Mouse (Mus musculus) left cerebral cortex, postnatal 4 days (tissue): ENCODE data around the gene Nipal3. TPM values are rescaled to one million over a fixed set of nuclear protein-coding genes. Genes with fewer than 3 reads are reported as not detected.

Source experiments
- DNase-seq: peaks from one replicate; pipeline ENCODE4 v3.0.0-alpha.2; 2022
- intact Hi-C: fragments of 180-260 bp; cut with DNase I; formaldehyde crosslinking; loops from one replicate; pipeline ENCODE4 v1.15.1; 2025
- total RNA-seq, 2 experiments: library from RNA; stranded (reverse); gene quantifications; 2 replicates each; pipeline ENCODE4 v1.2.3; 2021

Nipal3 gene
- 10 to 100 TPM; 35.4 to 44.1 TPM for total RNA-seq

GRCm38 (mm10) chr4:135494521-135495396 lies at the start of gene Nipal3, which contains the start of gene Stpg1:
Nipal3 (minus strand) TSS chr4:135495038.
Stpg1 (plus strand) TSS chr4:135494790.
- intact Hi-C loops: no loop called here
- DNase-seq: peak; percentile 94

GRCm38 (mm10) chr4:135544284-135544683 lies 49.4 kb upstream of the Nipal3 start:
- no peak for DNase-seq
- intact Hi-C loops: no loop called here

GRCm38 (mm10) chr4:135540057-135540456 lies 45.2 kb upstream of the Nipal3 start:
- intact Hi-C loops: no loop called here
- peak; percentile 36 for DNase-seq

- no peak for DNase-seq
Measured at GRCm38 (mm10) chr4:135539056-135539455, 44.2 kb upstream of the Nipal3 start.

GRCm38 (mm10) chr4:135535021-135535420 lies 40.2 kb upstream of the Nipal3 start:
- intact Hi-C loops: no loop called here
- DNase-seq: no peak

More at GRCm38 (mm10) chr4:135539056-135539455, 44.2 kb upstream of the Nipal3 start:
- intact Hi-C loops: no loop called here

- DNase-seq: no peak
- intact Hi-C loops: no loop called here
Measured at GRCm38 (mm10) chr4:135533001-135533400, 38.2 kb upstream of the Nipal3 start.

- intact Hi-C loops: no loop called here
Measured at GRCm38 (mm10) chr4:135531771-135532613, 37.2 kb upstream of the Nipal3 start.

GRCm38 (mm10) chr4:135531236-135531635 lies 36.4 kb upstream of the Nipal3 start:
- intact Hi-C loops: no loop called here
- DNase-seq: no peak

More at GRCm38 (mm10) chr4:135531771-135532613, 37.2 kb upstream of the Nipal3 start:
- DNase-seq: no peak

- intact Hi-C loops: no loop called here
- DNase-seq: no peak
Measured at GRCm38 (mm10) chr4:135530270-135530669, 35.4 kb upstream of the Nipal3 start.

GRCm38 (mm10) chr4:135526039-135526710 lies 31.3 kb upstream of the Nipal3 start:
- no peak for DNase-seq
- intact Hi-C loops: no loop called here

GRCm38 (mm10) chr4:135525057-135525456 lies 30.2 kb upstream of the Nipal3 start:
- intact Hi-C loops: no loop called here
- DNase-seq: no peak

- intact Hi-C loops: no loop called here
- DNase-seq: peak; percentile 31
Measured at GRCm38 (mm10) chr4:135523939-135524338, 29.1 kb upstream of the Nipal3 start.

GRCm38 (mm10) chr4:135520421-135520820 lies 25.6 kb upstream of the Nipal3 start:
- intact Hi-C loops: no loop called here
- no peak for DNase-seq

GRCm38 (mm10) chr4:135518135-135518534 lies 23.3 kb upstream of the Nipal3 start:
- intact Hi-C loops: no loop called here

GRCm38 (mm10) chr4:135516351-135517316 lies 21.8 kb upstream of the Nipal3 start:
- intact Hi-C loops: no loop called here

More at GRCm38 (mm10) chr4:135518135-135518534, 23.3 kb upstream of the Nipal3 start:
- DNase-seq: no peak

GRCm38 (mm10) chr4:135514925-135515324 lies 20.1 kb upstream of the Nipal3 start:
- intact Hi-C loops: no loop called here
- DNase-seq: no peak

More at GRCm38 (mm10) chr4:135516351-135517316, 21.8 kb upstream of the Nipal3 start:
- peak; percentile 50 for DNase-seq

GRCm38 (mm10) chr4:135513865-135514264 lies 19.0 kb upstream of the Nipal3 start:
- intact Hi-C loops: no loop called here
- DNase-seq: no peak

GRCm38 (mm10) chr4:135509515-135509914 lies 14.7 kb upstream of the Nipal3 start:
- intact Hi-C loops: no loop called here
- DNase-seq: no peak

GRCm38 (mm10) chr4:135508419-135509039 lies 13.7 kb upstream of the Nipal3 start:
- peak; percentile 78 for DNase-seq
- intact Hi-C loops: loop anchor here (1.0 kb wide), 1 partner anchor 160 kb away; no protein-coding TSS in a partner anchor
